Mouse (Mus musculus) liver, embryonic 11.5 days (tissue): Measurements from ENCODE around the gene Als2cl. TPM values are rescaled to one million over a fixed set of nuclear protein-coding genes. Genes with fewer than 3 reads are reported as not detected.

Experiments
- ATAC-seq: fragments of 200-750 bp; cut with Nextera tagmentation; replicated peaks from 2 replicates; pipeline ENCODE4 v1.8.0; 2017; ENCODE audit warnings: moderate number of reproducible peaks, mild to moderate bottlenecking, moderate TSS enrichment, moderate library complexity; ENCODE audit not compliant: low FRiP score
- DNase-seq: peaks from one replicate; pipeline ENCODE4 v3.0.0-alpha.2; 2017; ENCODE audit warnings: low spot score
- H3K27ac ChIP-seq: fragments of 300-500 bp; sonication (generic); 2 replicates; pipeline ENCODE4 v1.5.1; 2014; ENCODE audit warnings: mild to moderate bottlenecking, low read depth, low read length, control low read depth
- H3K27me3 ChIP-seq: fragments of 300-500 bp; sonication (generic); replicated peaks from 2 replicates; pipeline ENCODE4 v1.6.1; 2014; ENCODE audit warnings: low read length, mixed read lengths; ENCODE audit not compliant: control insufficient read depth, insufficient read depth
- H3K36me3 ChIP-seq: fragments of 300-500 bp; sonication (generic); 2 replicates; pipeline ENCODE4 v1.6.1; 2014; ENCODE audit warnings: mild to moderate bottlenecking, low read length, moderate library complexity, mixed read lengths; ENCODE audit not compliant: control insufficient read depth, insufficient read depth
- H3K4me1 ChIP-seq: fragments of 300-500 bp; sonication (generic); replicated peaks from 2 replicates; pipeline ENCODE4 v1.6.1; 2014; ENCODE audit warnings: low read length, mixed read lengths; ENCODE audit not compliant: control insufficient read depth, insufficient read depth
- H3K4me2 ChIP-seq: fragments of 300-500 bp; sonication (generic); 2 replicates; pipeline ENCODE4 v1.6.1; 2014; ENCODE audit warnings: mild to moderate bottlenecking, control low read depth, moderate library complexity
- H3K4me3 ChIP-seq: fragments of 300-500 bp; sonication (generic); 2 replicates; pipeline ENCODE4 v1.5.1; 2014; ENCODE audit warnings: low read depth, low read length, control low read depth
- H3K9ac ChIP-seq: fragments of 300-500 bp; sonication (generic); 2 replicates; pipeline ENCODE4 v1.6.1; 2014; ENCODE audit warnings: low read depth, low read length, control low read depth
- H3K9me3 ChIP-seq: fragments of 300-500 bp; sonication (generic); 2 replicates; pipeline ENCODE4 v1.6.1; 2016; ENCODE audit warnings: low read length, inconsistent platforms, mixed read lengths; ENCODE audit not compliant: control insufficient read depth
- WGBS: fragments of 180-500 bp; shearing (Covaris S2); extraction: QIAGEN DNeasy Blood & Tissue Kit; methylation state at CpG from one replicate; pipeline ENCODE4 v1.1.7; 2014; 5-methylcytosine and 5-hydroxymethylcytosine counted together
- polyA plus RNA-seq: library from polyadenylated mRNA; unstranded; fragments of >200 nt; fragmentation: Nextera tagmentation; extraction: Ambion mirVana; gene quantifications from 2 replicates; pipeline ENCODE4 v1.2.1, GENCODE M21; 2014

The Als2cl gene
- polyA plus RNA-seq, 1 experiment from 2014 or later: 2.5 TPM

GRCm38 (mm10) chr9:110945343-110945742 is 65.7 kb downstream of the Als2cl start:
- Histone ChIP-seq H3K4me1 (peaks cover 15% of the 10 kb centered on the region; the same call in 1 of the 2 replicates), H3K9ac (no peak overlapping the region), H3K27me3 (peaks cover 19% of the 10 kb centered on the region), H3K4me3 (no peak overlapping the region), H3K4me2 (no peak overlapping the region), H3K27ac (no peak overlapping the region), H3K36me3 (no peaks in the 10 kb centered on the region), H3K9me3 (no peaks in the 10 kb centered on the region)
- WGBS: 16% methylated on average over 18 of the region's 18 CpGs
- ATAC-seq: no peak
- no peak for DNase-seq

- Histone ChIP-seq H3K4me1 (peaks cover 15% of the 10 kb centered on the region; the same call in 1 of the 2 replicates), H3K36me3 (no peaks in the 10 kb centered on the region), H3K9me3 (no peaks in the 10 kb centered on the region), H3K27me3 (peaks cover 19% of the 10 kb centered on the region), H3K4me3 (no peak within 1 kb of the TSS), H3K4me2 (no peak within 1 kb of the TSS), H3K27ac (no peak within 1 kb of the TSS), H3K9ac (no peak within 1 kb of the TSS)
- 13% methylated on average over 11 of the region's 11 CpGs for WGBS
- ATAC-seq (no peak), DNase-seq (no peak)
These were observed 66.3 kb downstream of the Als2cl start, which contains the start of gene Tdgf1 for GRCm38 (mm10) chr9:110945926-110946325. Gene Tdgf1, minus strand, starts transcription at chr9:110946158.

- Histone ChIP-seq H3K4me1 (peaks cover 15% of the 10 kb centered on the region; the same call in 1 of the 2 replicates), H3K4me3 (no peak overlapping the region), H3K36me3 (no peaks in the 10 kb centered on the region), H3K4me2 (no peak overlapping the region), H3K27me3 (peaks cover 19% of the 10 kb centered on the region), H3K9ac (no peak overlapping the region), H3K27ac (no peak overlapping the region), H3K9me3 (no peaks in the 10 kb centered on the region)
- WGBS: 22% methylated on average over 20 of the region's 20 CpGs
- DNase-seq: no peak
- ATAC-seq: no peak
These were observed 66.9 kb downstream of the Als2cl start for GRCm38 (mm10) chr9:110946548-110947044.

- ATAC-seq (no peak), DNase-seq (no peak)
- H3K36me3 ChIP-seq: no peaks in the 10 kb centered on the region
- no peak overlapping the region for H3K4me2 ChIP-seq
- no peak overlapping the region for H3K27ac ChIP-seq
- H3K4me1 ChIP-seq: peaks cover 15% of the 10 kb centered on the region; the same call in 1 of the 2 replicates
- no peaks in the 10 kb centered on the region for H3K9me3 ChIP-seq
- H3K27me3 ChIP-seq: peaks cover 19% of the 10 kb centered on the region
- 26% methylated on average over 6 of the region's 6 CpGs for WGBS
- H3K4me3 ChIP-seq: no peak overlapping the region
- no peak overlapping the region for H3K9ac ChIP-seq
These were observed 67.6 kb downstream of the Als2cl start for GRCm38 (mm10) chr9:110947261-110947661.

- no peak for DNase-seq
- Histone ChIP-seq H3K27me3 (peaks cover 19% of the 10 kb centered on the region), H3K27ac (no peak overlapping the region), H3K36me3 (no peaks in the 10 kb centered on the region), H3K4me2 (no peak overlapping the region), H3K9me3 (no peaks in the 10 kb centered on the region), H3K9ac (no peak overlapping the region), H3K4me3 (no peak overlapping the region), H3K4me1 (peaks cover 15% of the 10 kb centered on the region; the same call in 1 of the 2 replicates)
- ATAC-seq: no peak
- 44% methylated on average over 6 of the region's 6 CpGs for WGBS
These were observed 68.2 kb downstream of the Als2cl start for GRCm38 (mm10) chr9:110947900-110948299.

- Histone ChIP-seq H3K4me1 (peaks cover 15% of the 10 kb centered on the region; the same call in 1 of the 2 replicates), H3K4me2 (no peak overlapping the region), H3K4me3 (no peak overlapping the region), H3K9ac (no peak overlapping the region), H3K27me3 (peaks cover 22% of the 10 kb centered on the region), H3K9me3 (no peaks in the 10 kb centered on the region), H3K36me3 (no peaks in the 10 kb centered on the region), H3K27ac (no peak overlapping the region)
- 43% methylated on average over 8 of the region's 8 CpGs for WGBS
- DNase-seq: no peak
- ATAC-seq: no peak
These were observed 69.2 kb downstream of the Als2cl start for GRCm38 (mm10) chr9:110948813-110949310.

GRCm38 (mm10) chr9:110950109-110950508 is 70.4 kb downstream of the Als2cl start:
- H3K4me3 ChIP-seq: no peak overlapping the region
- no peak overlapping the region for H3K27ac ChIP-seq
- peaks cover 15% of the 10 kb centered on the region; the same call in 1 of the 2 replicates for H3K4me1 ChIP-seq
- DNase-seq (no peak), ATAC-seq (no peak)
- H3K36me3 ChIP-seq: no peaks in the 10 kb centered on the region
- H3K9me3 ChIP-seq: no peaks in the 10 kb centered on the region
- WGBS: 94% methylated on average over 3 of the region's 3 CpGs
- H3K9ac ChIP-seq: no peak overlapping the region
- peaks cover 22% of the 10 kb centered on the region for H3K27me3 ChIP-seq
- H3K4me2 ChIP-seq: no peak overlapping the region
